Mouse (Mus musculus) large intestine, adult 2 months (tissue): ENCODE data around the gene Osbpl5. TPM values are rescaled to one million over a fixed set of nuclear protein-coding genes. Genes with fewer than 3 reads are reported as not detected.

Source experiments
- DNase-seq: peaks from one replicate; pipeline ENCODE4 v3.0.0-alpha.2; 2012; ENCODE audit warnings: low read depth, low spot score
- WGBS: fragments of 180-500 bp; shearing (Covaris S2); methylation state at CpG from one replicate; pipeline ENCODE4 v1.1.7; 2018; 5-methylcytosine and 5-hydroxymethylcytosine counted together
- polyA plus RNA-seq: library from polyadenylated mRNA; depleted of rRNA; stranded (reverse); fragments of >200 nt; gene quantifications from 2 replicates; pipeline ENCODE4 v1.2.3, GENCODE M21; 2012; rRNA removed

The Osbpl5 gene
- polyA plus RNA-seq = 30.8 and 31.3 TPM in 2 replicates

GRCm38 (mm10) chr7:143756125-143757026 lies at the start of gene Osbpl5:
TSS of gene Osbpl5 (minus strand) at chr7:143756985.
- 31% methylated on average over 22 of the region's 22 CpGs for WGBS
- DNase-seq = no peak

- DNase-seq = no peak
- WGBS = 33% methylated on average over 5 of the region's 5 CpGs
Measured at GRCm38 (mm10) chr7:143805199-143805624, 48.4 kb upstream of the Osbpl5 start.

GRCm38 (mm10) chr7:143801195-143802065 lies 44.6 kb upstream of the Osbpl5 start:
- no peak for DNase-seq
- WGBS = 64% methylated on average over 8 of the region's 8 CpGs

GRCm38 (mm10) chr7:143800770-143801169 lies 44.0 kb upstream of the Osbpl5 start:
- 39% methylated on average over 1 of the region's 1 CpGs for WGBS
- DNase-seq = no peak

GRCm38 (mm10) chr7:143798783-143799182 lies 42.0 kb upstream of the Osbpl5 start:
- DNase-seq = no peak

GRCm38 (mm10) chr7:143793121-143793520 lies 36.3 kb upstream of the Osbpl5 start:
- DNase-seq = peak; percentile 81
- 32% methylated on average over 4 of the region's 4 CpGs for WGBS

More at GRCm38 (mm10) chr7:143798783-143799182, 42.0 kb upstream of the Osbpl5 start:
- 91% methylated on average over 4 of the region's 4 CpGs for WGBS

GRCm38 (mm10) chr7:143792336-143792985 lies 35.7 kb upstream of the Osbpl5 start:
- DNase-seq = peak; percentile 24

GRCm38 (mm10) chr7:143783996-143784829 lies 27.4 kb upstream of the Osbpl5 start, which contains the start of gene Mrgpre:
TSS of gene Mrgpre (minus strand) at chr7:143784500.
- WGBS = 2% methylated on average over 21 of the region's 21 CpGs
- DNase-seq = peak; percentile 29

More at GRCm38 (mm10) chr7:143792336-143792985, 35.7 kb upstream of the Osbpl5 start:
- 27% methylated on average over 6 of the region's 6 CpGs for WGBS

- WGBS = 17% methylated on average over 6 of the region's 6 CpGs
- peak; percentile 16 for DNase-seq
Measured at GRCm38 (mm10) chr7:143783378-143783995, 26.7 kb upstream of the Osbpl5 start.

- DNase-seq = no peak
- WGBS = 19% methylated on average over 2 of the region's 2 CpGs
Measured at GRCm38 (mm10) chr7:143777375-143777774, 20.6 kb upstream of the Osbpl5 start.

- WGBS = 31% methylated on average over 3 of the region's 3 CpGs
- no peak for DNase-seq
Measured at GRCm38 (mm10) chr7:143776137-143776536, 19.4 kb upstream of the Osbpl5 start.

GRCm38 (mm10) chr7:143769461-143769860 lies 12.7 kb upstream of the Osbpl5 start:
- DNase-seq = no peak
- 26% methylated on average over 1 of the region's 1 CpGs for WGBS

GRCm38 (mm10) chr7:143768267-143768666 lies 11.5 kb upstream of the Osbpl5 start:
- DNase-seq = no peak
- WGBS = 56% methylated on average over 6 of the region's 6 CpGs

GRCm38 (mm10) chr7:143766893-143767292 lies 10.1 kb upstream of the Osbpl5 start, which contains the start of gene Mrgprg:
TSS of gene Mrgprg (minus strand) at chr7:143766993.
- DNase-seq = no peak
- WGBS = 35% methylated on average over 6 of the region's 6 CpGs

- DNase-seq = no peak
- WGBS = 61% methylated on average over 19 of the region's 19 CpGs
Measured at GRCm38 (mm10) chr7:143764876-143765530, 8.2 kb upstream of the Osbpl5 start.

GRCm38 (mm10) chr7:143763794-143764193 lies 7.0 kb upstream of the Osbpl5 start:
- 13% methylated on average over 3 of the region's 3 CpGs for WGBS
- DNase-seq = no peak

- DNase-seq = no peak
- 81% methylated on average over 3 of the region's 3 CpGs for WGBS
Measured at GRCm38 (mm10) chr7:143758956-143759355, 2.2 kb upstream of the Osbpl5 start.

- no peak for DNase-seq
- 48% methylated on average over 3 of the region's 3 CpGs for WGBS
Measured at GRCm38 (mm10) chr7:143757696-143758095, 911 bp upstream of the Osbpl5 start.
